Mouse (Mus musculus) midbrain, embryonic 16.5 days (tissue): ENCODE measurements around the gene Aim2. TPM values are rescaled to one million over a fixed set of nuclear protein-coding genes. Genes with fewer than 3 reads are reported as not detected.

ENCODE experiments used
- ATAC-seq: fragments of 200-750 bp; cut with Nextera tagmentation; 2 replicates; pipeline ENCODE4 v1.8.0; 2017; ENCODE audit warnings: moderate TSS enrichment
- H3K27ac ChIP-seq: fragments of 300-500 bp; sonication (generic); 2 replicates; pipeline ENCODE4 v1.5.1; 2014; ENCODE audit warnings: mild to moderate bottlenecking, low read length, mixed read lengths
- H3K27me3 ChIP-seq: fragments of 300-500 bp; sonication (generic); 2 replicates; pipeline ENCODE4 v1.6.1; 2014; ENCODE audit warnings: low read depth, low read length, mixed read lengths; ENCODE audit not compliant: control insufficient read depth, insufficient read depth
- H3K36me3 ChIP-seq: fragments of 300-500 bp; sonication (generic); 2 replicates; pipeline ENCODE4 v1.6.1; 2014; ENCODE audit warnings: mild to moderate bottlenecking, low read length, moderate library complexity, mixed read lengths; ENCODE audit not compliant: control insufficient read depth, insufficient read depth
- H3K4me1 ChIP-seq: fragments of 300-500 bp; sonication (generic); 2 replicates; pipeline ENCODE4 v1.6.1; 2014; ENCODE audit warnings: mild to moderate bottlenecking, low read length, mixed read lengths; ENCODE audit not compliant: control insufficient read depth, insufficient read depth
- H3K4me2 ChIP-seq: fragments of 300-500 bp; sonication (generic); 2 replicates; pipeline ENCODE4 v1.6.1; 2014; ENCODE audit warnings: mild to moderate bottlenecking, low read length, mixed read lengths
- H3K4me3 ChIP-seq: fragments of 300-500 bp; sonication (generic); 2 replicates; pipeline ENCODE4 v1.5.1; 2014; ENCODE audit warnings: low read depth, mild to moderate bottlenecking, low read length, moderate library complexity, mixed read lengths
- H3K9ac ChIP-seq: fragments of 300-500 bp; sonication (generic); 2 replicates; pipeline ENCODE4 v1.6.1; 2014; ENCODE audit warnings: low read depth, low read length, mixed read lengths
- H3K9me3 ChIP-seq: fragments of 300-500 bp; sonication (generic); replicated peaks from 2 replicates; pipeline ENCODE4 v1.6.1; 2014; ENCODE audit warnings: mild to moderate bottlenecking, low read length, mixed read lengths; ENCODE audit not compliant: control insufficient read depth, poor library complexity, severe bottlenecking
- WGBS: fragments of 180-500 bp; shearing (Covaris S2); extraction: QIAGEN DNeasy Blood & Tissue Kit; methylation state at CpG from one replicate; pipeline ENCODE4 v1.1.7; 2014; 5-methylcytosine and 5-hydroxymethylcytosine counted together
- polyA plus RNA-seq: library from polyadenylated mRNA; unstranded; fragments of >200 nt; fragmentation: Nextera tagmentation; extraction: Ambion mirVana; gene quantifications from 2 replicates; pipeline ENCODE4 v1.2.1, GENCODE M21; 2015

The Aim2 gene
- polyA plus RNA-seq, 1 experiment from 2014 or later: 1.5 TPM

GRCm38 (mm10) chr1:173356699-173357098 is 6.0 kb downstream of the Aim2 start:
- Histone ChIP-seq H3K27ac (no peak overlapping the region), H3K36me3 (no peaks in the 10 kb centered on the region), H3K27me3 (no peaks in the 10 kb centered on the region), H3K4me1 (peaks cover 21% of the 10 kb centered on the region), H3K9ac (no peak overlapping the region), H3K9me3 (no peaks in the 10 kb centered on the region), H3K4me3 (no peak overlapping the region), H3K4me2 (no peak overlapping the region)
- WGBS: 91% methylated on average over 2 of the region's 2 CpGs
- ATAC-seq: no peak

GRCm38 (mm10) chr1:173357799-173358198 is 7.1 kb downstream of the Aim2 start:
- no peak for ATAC-seq
- no peak overlapping the region for H3K27ac ChIP-seq
- H3K9ac ChIP-seq: no peak overlapping the region
- H3K27me3 ChIP-seq: no peaks in the 10 kb centered on the region
- H3K4me3 ChIP-seq: no peak overlapping the region
- H3K4me2 ChIP-seq: no peak overlapping the region
- WGBS: 39% methylated on average over 4 of the region's 4 CpGs
- H3K36me3 ChIP-seq: no peaks in the 10 kb centered on the region
- H3K4me1 ChIP-seq: peaks cover 26% of the 10 kb centered on the region
- no peaks in the 10 kb centered on the region for H3K9me3 ChIP-seq

- WGBS: 43% methylated on average over 4 of the region's 4 CpGs
- Histone ChIP-seq H3K27me3 (no peaks in the 10 kb centered on the region), H3K27ac (peak overlapping the region; percentile 10; the same call in 1 of the 2 replicates), H3K9ac (no peak overlapping the region), H3K4me3 (no peak overlapping the region), H3K36me3 (no peaks in the 10 kb centered on the region), H3K9me3 (no peaks in the 10 kb centered on the region), H3K4me2 (no peak overlapping the region), H3K4me1 (peaks cover 38% of the 10 kb centered on the region)
- ATAC-seq: no peak
Measured at GRCm38 (mm10) chr1:173359590-173360290, 9.1 kb downstream of the Aim2 start.

GRCm38 (mm10) chr1:173361651-173362050 is 11.0 kb downstream of the Aim2 start:
- H3K4me3 ChIP-seq: no peak overlapping the region
- ATAC-seq: no peak
- no peaks in the 10 kb centered on the region for H3K27me3 ChIP-seq
- no peaks in the 10 kb centered on the region for H3K9me3 ChIP-seq
- no peaks in the 10 kb centered on the region for H3K36me3 ChIP-seq
- H3K9ac ChIP-seq: no peak overlapping the region
- H3K4me1 ChIP-seq: peaks cover 50% of the 10 kb centered on the region
- H3K4me2 ChIP-seq: no peak overlapping the region
- WGBS: 57% methylated on average over 6 of the region's 6 CpGs
- no peak overlapping the region for H3K27ac ChIP-seq

- Histone ChIP-seq H3K9me3 (no peaks in the 10 kb centered on the region), H3K9ac (no peak overlapping the region), H3K4me1 (peaks cover 53% of the 10 kb centered on the region), H3K27me3 (no peaks in the 10 kb centered on the region), H3K36me3 (no peaks in the 10 kb centered on the region), H3K4me3 (no peak overlapping the region), H3K27ac (no peak overlapping the region), H3K4me2 (no peak overlapping the region)
- ATAC-seq: no peak
- 92% methylated on average over 2 of the region's 2 CpGs for WGBS
Measured at GRCm38 (mm10) chr1:173363436-173363835, 12.8 kb downstream of the Aim2 start.

GRCm38 (mm10) chr1:173364125-173364800 is 13.6 kb downstream of the Aim2 start:
- Histone ChIP-seq H3K4me2 (no peak overlapping the region), H3K9ac (no peak overlapping the region), H3K9me3 (no peaks in the 10 kb centered on the region), H3K4me1 (peaks cover 48% of the 10 kb centered on the region), H3K27ac (no peak overlapping the region), H3K27me3 (no peaks in the 10 kb centered on the region), H3K4me3 (no peak overlapping the region), H3K36me3 (no peaks in the 10 kb centered on the region)
- 91% methylated on average over 4 of the region's 4 CpGs for WGBS
- no peak for ATAC-seq

GRCm38 (mm10) chr1:173365970-173366409 is 15.3 kb downstream of the Aim2 start:
- Histone ChIP-seq H3K27me3 (no peaks in the 10 kb centered on the region; the same call in 1 of the 2 replicates), H3K27ac (peak overlapping the region; percentile 97), H3K36me3 (no peaks in the 10 kb centered on the region), H3K4me2 (peak overlapping the region; percentile 92), H3K4me1 (peaks cover 39% of the 10 kb centered on the region), H3K9me3 (no peaks in the 10 kb centered on the region), H3K9ac (peak overlapping the region; percentile 99), H3K4me3 (peak overlapping the region; percentile 96)
- ATAC-seq: peak; percentile 37
- WGBS: 1% methylated on average over 13 of the region's 13 CpGs

- WGBS: under 1% methylated on average over 29 of the region's 31 CpGs
- Histone ChIP-seq H3K9me3 (no peaks in the 10 kb centered on the region), H3K4me2 (peak overlapping the region; percentile 92), H3K9ac (peak overlapping the region; percentile 99), H3K4me1 (peaks cover 32% of the 10 kb centered on the region), H3K4me3 (peak overlapping the region; percentile 96), H3K36me3 (no peaks in the 10 kb centered on the region), H3K27me3 (no peaks in the 10 kb centered on the region; the same call in 1 of the 2 replicates), H3K27ac (peak overlapping the region; percentile 97)
- peak; percentile 81 for ATAC-seq
Measured at GRCm38 (mm10) chr1:173366701-173367355, 16.1 kb downstream of the Aim2 start.
